Mouse (Mus musculus) embryonic facial prominence, embryonic 14.5 days (tissue): ENCODE measurements around the gene Gm12830. TPM values are rescaled to one million over a fixed set of nuclear protein-coding genes. Genes with fewer than 3 reads are reported as not detected.

ENCODE experiments used
- ATAC-seq: fragments of 200-750 bp; cut with Nextera tagmentation; 2 replicates; pipeline ENCODE4 v1.8.0; 2017; ENCODE audit warnings: low read depth, moderate number of reproducible peaks, moderate TSS enrichment
- DNase-seq: peaks from one replicate; pipeline ENCODE4 v3.0.0-alpha.2; 2015; ENCODE audit warnings: low spot score
- H3K27ac ChIP-seq: fragments of 300-500 bp; sonication (generic); replicated peaks from 2 replicates; pipeline ENCODE4 v1.5.1; 2014; ENCODE audit warnings: low read depth, mild to moderate bottlenecking, low read length, moderate library complexity
- H3K27me3 ChIP-seq: fragments of 300-500 bp; sonication (generic); replicated peaks from 2 replicates; pipeline ENCODE4 v1.6.1; 2014; ENCODE audit warnings: low read length; ENCODE audit not compliant: control insufficient read depth, insufficient read depth
- H3K36me3 ChIP-seq: fragments of 300-500 bp; sonication (generic); 2 replicates; pipeline ENCODE4 v1.6.1; 2014; ENCODE audit warnings: low read length, mixed read lengths; ENCODE audit not compliant: control insufficient read depth, insufficient read depth
- H3K4me1 ChIP-seq: fragments of 300-500 bp; sonication (generic); 2 replicates; pipeline ENCODE4 v1.6.1; 2014; ENCODE audit warnings: antibody characterized with exemption, low read length; ENCODE audit not compliant: control insufficient read depth, insufficient read depth
- H3K4me2 ChIP-seq: fragments of 300-500 bp; sonication (generic); 2 replicates; pipeline ENCODE4 v1.6.1; 2014; ENCODE audit warnings: low read depth, mild to moderate bottlenecking, low read length, moderate library complexity, mixed read lengths
- H3K4me3 ChIP-seq: fragments of 300-500 bp; sonication (generic); 2 replicates; pipeline ENCODE4 v1.5.1; 2014; ENCODE audit warnings: low read depth, mild to moderate bottlenecking, low read length
- H3K9ac ChIP-seq: fragments of 300-500 bp; sonication (generic); 2 replicates; pipeline ENCODE4 v1.6.1; 2014; ENCODE audit warnings: low read depth, mild to moderate bottlenecking, low read length, moderate library complexity, mixed read lengths
- H3K9me3 ChIP-seq: fragments of 300-500 bp; sonication (generic); 2 replicates; pipeline ENCODE4 v1.6.1; 2016; ENCODE audit warnings: low read length; ENCODE audit not compliant: control insufficient read depth
- WGBS: fragments of 180-500 bp; shearing (Covaris S2); extraction: QIAGEN DNeasy Blood & Tissue Kit; methylation state at CpG from one replicate; pipeline ENCODE4 v1.1.7; 2014; 5-methylcytosine and 5-hydroxymethylcytosine counted together
- polyA plus RNA-seq: library from polyadenylated mRNA; unstranded; fragments of >200 nt; fragmentation: Nextera tagmentation; extraction: Ambion mirVana; gene quantifications from 2 replicates; pipeline ENCODE4 v1.2.1, GENCODE M21; 2014

Gene Gm12830
- polyA plus RNA-seq, 1 experiment from 2014 or later, result not detected

GRCm38 (mm10) chr4:114788856-114789255, 32.7 kb upstream of the Gm12830 start:
- DNase-seq, result no peak
- H3K4me2 ChIP-seq, result no peak overlapping the region
- H3K9ac ChIP-seq, result no peak overlapping the region
- peaks cover 17% of the 10 kb centered on the region for H3K27me3 ChIP-seq
- H3K4me3 ChIP-seq, result no peak overlapping the region
- no peaks in the 10 kb centered on the region for H3K4me1 ChIP-seq
- H3K9me3 ChIP-seq, result no peaks in the 10 kb centered on the region
- WGBS, result 35% methylated on average over 4 of the region's 4 CpGs
- no peaks in the 10 kb centered on the region for H3K36me3 ChIP-seq
- ATAC-seq, result no peak; the same call in 1 of the 2 replicates
- no peak overlapping the region for H3K27ac ChIP-seq

- WGBS, result 60% methylated on average over 9 of the region's 9 CpGs
- DNase-seq, result no peak
- no peak overlapping the region for H3K4me3 ChIP-seq
- no peak overlapping the region for H3K9ac ChIP-seq
- no peak overlapping the region for H3K27ac ChIP-seq
- H3K4me1 ChIP-seq, result no peaks in the 10 kb centered on the region
- no peak for ATAC-seq
- peaks cover 13% of the 10 kb centered on the region for H3K27me3 ChIP-seq
- no peak overlapping the region for H3K4me2 ChIP-seq
- H3K36me3 ChIP-seq, result no peaks in the 10 kb centered on the region
- no peaks in the 10 kb centered on the region for H3K9me3 ChIP-seq
Measured at GRCm38 (mm10) chr4:114791650-114792049, 29.9 kb upstream of the Gm12830 start.

- Histone ChIP-seq H3K4me3 (no peak overlapping the region), H3K27ac (no peak overlapping the region), H3K4me1 (no peaks in the 10 kb centered on the region), H3K36me3 (no peaks in the 10 kb centered on the region), H3K9ac (no peak overlapping the region), H3K4me2 (no peak overlapping the region), H3K9me3 (no peaks in the 10 kb centered on the region), H3K27me3 (0 out of 2 replicates have a peak, but pooled peaks cover 3% of the 10 kb centered on the region)
- WGBS, result 90% methylated on average over 2 of the region's 2 CpGs
- DNase-seq (no peak), ATAC-seq (no peak)
Measured at GRCm38 (mm10) chr4:114793836-114794235, 27.7 kb upstream of the Gm12830 start.

DNA sequence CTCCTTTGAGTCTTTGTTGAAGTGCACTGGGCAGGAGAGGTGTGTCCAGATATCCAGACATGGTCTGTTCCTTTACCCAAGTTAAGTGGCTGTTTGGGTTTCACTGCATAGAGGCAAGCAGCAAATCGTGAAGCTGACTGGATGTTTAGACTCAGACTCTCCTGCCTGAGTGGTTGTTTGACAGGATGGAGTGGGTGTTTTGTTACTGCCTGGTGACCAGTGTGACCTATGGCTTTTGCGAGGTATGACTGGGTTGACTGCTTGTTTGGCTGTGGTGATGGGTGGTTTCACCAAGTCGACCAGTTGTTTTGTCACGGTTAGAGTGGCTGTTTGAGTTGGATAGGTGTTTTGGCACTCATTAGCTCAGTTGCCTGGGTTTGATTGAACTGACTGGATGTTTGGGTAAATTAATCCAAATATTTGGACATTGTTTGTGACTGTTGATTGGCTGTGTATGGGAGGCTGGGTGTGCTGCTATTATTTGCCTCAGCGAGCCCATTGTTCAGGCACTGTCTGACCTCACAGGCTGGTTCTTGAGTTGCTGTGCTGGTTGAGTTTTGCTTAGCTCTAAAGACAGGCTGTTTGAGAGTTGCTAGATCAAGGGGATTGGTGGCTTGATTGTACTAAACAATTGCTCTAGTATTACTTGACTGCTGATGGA, 24.1 kb upstream of the Gm12830 start:
- Histone ChIP-seq H3K9ac (no peak overlapping the region), H3K4me3 (no peak overlapping the region), H3K27me3 (0 out of 2 replicates have a peak, but pooled peaks cover 7% of the 10 kb centered on the region), H3K4me1 (no peaks in the 10 kb centered on the region), H3K27ac (no peak overlapping the region), H3K36me3 (no peaks in the 10 kb centered on the region), H3K9me3 (no peaks in the 10 kb centered on the region), H3K4me2 (no peak overlapping the region)
- WGBS, result 54% methylated on average over 5 of the region's 5 CpGs
- DNase-seq, result no peak
- ATAC-seq, result no peak

- WGBS, result 59% methylated on average over 7 of the region's 7 CpGs
- no peak for DNase-seq
- no peak for ATAC-seq
- Histone ChIP-seq H3K4me2 (no peak overlapping the region), H3K27ac (no peak overlapping the region), H3K4me1 (no peaks in the 10 kb centered on the region), H3K4me3 (no peak overlapping the region), H3K9ac (no peak overlapping the region), H3K9me3 (no peaks in the 10 kb centered on the region), H3K27me3 (0 out of 2 replicates have a peak, but pooled peaks cover 7% of the 10 kb centered on the region), H3K36me3 (no peaks in the 10 kb centered on the region)
Measured at GRCm38 (mm10) chr4:114798041-114798624, 23.4 kb upstream of the Gm12830 start.

GRCm38 (mm10) chr4:114804096-114804495, 17.4 kb upstream of the Gm12830 start:
- Histone ChIP-seq H3K9ac (no peak overlapping the region), H3K4me1 (no peaks in the 10 kb centered on the region), H3K27ac (no peak overlapping the region), H3K4me3 (no peak overlapping the region), H3K36me3 (no peaks in the 10 kb centered on the region), H3K9me3 (0 out of 2 replicates have a peak, but pooled peaks cover 3% of the 10 kb centered on the region), H3K4me2 (no peak overlapping the region), H3K27me3 (0 out of 2 replicates have a peak, but pooled peaks cover 1% of the 10 kb centered on the region)
- WGBS, result 68% methylated on average over 5 of the region's 5 CpGs
- ATAC-seq (no peak), DNase-seq (no peak)

DNA sequence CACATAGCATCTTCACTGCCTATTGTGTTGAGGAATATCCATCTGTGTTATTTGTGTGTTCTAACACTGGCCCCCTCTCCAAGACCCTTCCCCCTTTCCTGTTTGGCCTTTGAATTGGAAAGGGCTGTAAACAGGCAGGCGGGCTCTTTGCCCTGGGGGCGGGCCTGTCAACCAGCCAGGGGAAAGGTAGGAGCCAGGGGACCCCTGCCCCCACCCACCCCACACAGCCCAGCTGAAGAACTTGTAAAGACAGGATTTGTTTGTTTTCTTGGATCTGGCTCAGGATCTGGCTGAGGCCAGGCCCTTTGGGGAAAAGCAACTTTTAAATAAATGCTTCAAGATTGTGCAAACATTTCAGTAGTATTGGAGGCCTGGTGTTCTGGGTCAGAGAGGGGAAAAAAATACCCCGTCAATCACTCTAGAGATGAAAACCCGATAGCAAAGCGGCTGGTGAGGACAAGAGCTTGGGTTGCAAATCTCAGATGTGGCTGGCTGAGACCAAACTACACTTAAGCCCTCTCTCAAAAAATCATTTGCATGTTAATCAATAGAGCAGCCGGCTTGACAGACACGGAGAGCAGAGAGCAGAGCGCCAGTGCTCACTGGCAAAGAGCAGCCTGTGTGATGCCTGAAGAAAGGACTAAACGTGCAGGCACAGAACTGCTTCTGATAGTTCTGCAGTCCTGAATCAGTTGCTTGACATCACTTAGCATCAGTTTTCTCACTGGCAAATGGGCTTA, 2.4 kb upstream of the Gm12830 start:
- Histone ChIP-seq H3K4me1 (peaks cover 14% of the 10 kb centered on the region; the same call in 1 of the 2 replicates), H3K4me2 (no peak overlapping the region), H3K9ac (no peak overlapping the region; the same call in 1 of the 2 replicates), H3K27me3 (peaks cover 43% of the 10 kb centered on the region), H3K4me3 (no peak overlapping the region), H3K9me3 (no peaks in the 10 kb centered on the region), H3K36me3 (no peaks in the 10 kb centered on the region), H3K27ac (no peak overlapping the region)
- 14% methylated on average over 9 of the region's 9 CpGs for WGBS
- DNase-seq (peak; percentile 52), ATAC-seq (peak; percentile 6; the same call in 1 of the 2 replicates)

- Histone ChIP-seq H3K27ac (no peak overlapping the region), H3K27me3 (peaks cover 36% of the 10 kb centered on the region), H3K9ac (no peak overlapping the region), H3K9me3 (no peaks in the 10 kb centered on the region), H3K4me3 (no peak overlapping the region), H3K36me3 (no peaks in the 10 kb centered on the region), H3K4me2 (no peak overlapping the region), H3K4me1 (no peaks in the 10 kb centered on the region)
- 75% methylated on average over 10 of the region's 10 CpGs for WGBS
- ATAC-seq (no peak), DNase-seq (no peak)
Measured at GRCm38 (mm10) chr4:114834770-114835581, 13.5 kb downstream of the Gm12830 start.
